ENCODE assay signal across 11 mouse cellular contexts in genomic region chr2:131498219-131498618, GRCm38 (mm10). TPM values are rescaled to one million over a fixed set of nuclear protein-coding genes. Genes with fewer than 3 reads are reported as not detected.
DNase-seq lines count a peak whose midpoint lies in the region; ATAC-seq lines count a peak whose summit lies in the region.
"Had no signal": no experiment of that assay in that cellular context is flagged by ENCODE, and none has a peak within 500 bp of the region (broad histone marks: within the 10 kb centered on the region; RNA-seq: fewer than 3 reads in every experiment).

No protein-coding gene starts in this region.

- DNase-seq in kidney, postnatal 10 days, result peak; percentile 49
- DNase-seq in right cerebral cortex, postnatal 10 days (ENCODE audit: low spot score in 2 of 2), result peak; percentile 73 to 76
- DNase-seq in right cerebral cortex, adult 2 months (ENCODE audit: low spot score in 2 of 2), result no peak
- no peak for DNase-seq in urinary bladder, postnatal 36 days (ENCODE audit: low spot score in 2 of 2)
- no peak for DNase-seq in right cerebral cortex, postnatal 4 days
- DNase-seq: kidney, postnatal 25 days had no signal

- no peak overlapping the region for H3K27ac ChIP-seq in kidney, embryonic 16.5 days (ENCODE audit: low read length)
- 0 out of 2 replicates have a peak overlapping the region, but pooled peaks have one; percentile 9 for H3K27ac ChIP-seq in heart, embryonic 16.5 days (ENCODE audit: low read length)
- H3K27ac ChIP-seq in midbrain, embryonic 13.5 days, result no peak overlapping the region
- H3K27ac ChIP-seq: hindbrain, embryonic 13.5 days had no signal

- H3K4me3 ChIP-seq in kidney, embryonic 16.5 days (ENCODE audit: low read length), result no peak overlapping the region
- no peak overlapping the region for H3K4me3 ChIP-seq in heart, embryonic 16.5 days (ENCODE audit: low read length)
- no peak overlapping the region for H3K4me3 ChIP-seq in midbrain, embryonic 13.5 days (replicated peaks)
- H3K4me3 ChIP-seq: hindbrain, embryonic 13.5 days had no signal

- H3K27me3 ChIP-seq in kidney, embryonic 16.5 days (ENCODE audit: insufficient read depth, low read length), result no peaks in the 10 kb centered on the region
- peaks cover 2% of the 10 kb centered on the region; the same call in 1 of the 2 replicates for H3K27me3 ChIP-seq in heart, embryonic 16.5 days (ENCODE audit: control insufficient read depth, insufficient read depth, low read length)
- H3K27me3 ChIP-seq in midbrain, embryonic 13.5 days, result no peaks in the 10 kb centered on the region
- H3K27me3 ChIP-seq: hindbrain, embryonic 13.5 days had no signal

- H3K9ac ChIP-seq in kidney, embryonic 16.5 days (replicated peaks; ENCODE audit: low read length), result no peak overlapping the region
- H3K9ac ChIP-seq in heart, embryonic 16.5 days (ENCODE audit: low read length), result no peak overlapping the region
- no peak overlapping the region for H3K9ac ChIP-seq in midbrain, embryonic 13.5 days (replicated peaks)
- H3K9ac ChIP-seq: hindbrain, embryonic 13.5 days had no signal

- no peak for ATAC-seq in kidney, embryonic 16.5 days (ENCODE audit: low FRiP score, low TSS enrichment)
- ATAC-seq in heart, embryonic 16.5 days (replicated peaks; ENCODE audit: extremely low read depth, insufficient read depth, low FRiP score), result no peak
- no peak for ATAC-seq in midbrain, embryonic 13.5 days
- ATAC-seq: forebrain, embryonic 16.5 days had no signal

- no peaks in the 10 kb centered on the region for H3K9me3 ChIP-seq in kidney, embryonic 16.5 days (ENCODE audit: low read length)
- H3K9me3 ChIP-seq in heart, embryonic 16.5 days (replicated peaks; ENCODE audit: control insufficient read depth, low read length), result no peaks in the 10 kb centered on the region
- H3K9me3 ChIP-seq in midbrain, embryonic 13.5 days, result no peaks in the 10 kb centered on the region
- H3K9me3 ChIP-seq: hindbrain, embryonic 13.5 days had no signal

- WGBS in kidney, embryonic 16.5 days, result 58% methylated on average over 7 of the region's 7 CpGs
- WGBS in heart, embryonic 16.5 days, result 56% methylated on average over 7 of the region's 7 CpGs
- 81% methylated on average over 7 of the region's 7 CpGs for WGBS in midbrain, embryonic 13.5 days

- H3K4me1 ChIP-seq in kidney, embryonic 16.5 days (ENCODE audit: insufficient read depth, low read length), result peaks cover 5% of the 10 kb centered on the region
- H3K4me1 ChIP-seq in heart, embryonic 16.5 days (ENCODE audit: control insufficient read depth, insufficient read depth, low read length), result peaks cover 15% of the 10 kb centered on the region
- peaks cover 38% of the 10 kb centered on the region for H3K4me1 ChIP-seq in midbrain, embryonic 13.5 days (replicated peaks)

- H3K4me2 ChIP-seq in kidney, embryonic 16.5 days (replicated peaks; ENCODE audit: low read depth, low read length), result no peak overlapping the region
- H3K4me2 ChIP-seq in heart, embryonic 16.5 days (ENCODE audit: low read depth, low read length), result no peak overlapping the region
- H3K4me2 ChIP-seq in midbrain, embryonic 13.5 days (replicated peaks), result no peak overlapping the region
- H3K4me2 ChIP-seq: hindbrain, embryonic 13.5 days had no signal

- H3K36me3 ChIP-seq in kidney, embryonic 16.5 days (ENCODE audit: insufficient read depth, low read length), result no peaks in the 10 kb centered on the region
- no peaks in the 10 kb centered on the region for H3K36me3 ChIP-seq in heart, embryonic 16.5 days (ENCODE audit: control insufficient read depth, insufficient read depth)
- no peaks in the 10 kb centered on the region for H3K36me3 ChIP-seq in midbrain, embryonic 13.5 days
- H3K36me3 ChIP-seq: hindbrain, embryonic 13.5 days had no signal

RNA-seq across cellular contexts. Expression of gene Smox, which starts 6.9 kb away (rescaled TPM):
- 39.1 and 39.7 TPM in 2 replicates for polyA plus RNA-seq in kidney, embryonic 16.5 days (2015; fragmentation: Nextera tagmentation; extraction: Ambion mirVana)
- polyA plus RNA-seq in heart, embryonic 16.5 days (2015; fragmentation: Nextera tagmentation; extraction: Ambion mirVana), result 31.9 and 32.7 TPM in 2 replicates
- 45.5 and 46.5 TPM in 2 replicates for polyA plus RNA-seq in midbrain, embryonic 13.5 days (2015; fragmentation: Nextera tagmentation; extraction: Ambion mirVana)

Comparison
In these comparisons a context has a peak if more than half of its experiments do, and no peak if none do; other contexts are left out.
1. DNase-seq: peak in kidney, postnatal 10 days (single experiment) and right cerebral cortex, postnatal 10 days (2 of 2); none in right cerebral cortex, adult 2 months (0 of 2), urinary bladder, postnatal 36 days (0 of 2) and right cerebral cortex, postnatal 4 days (single experiment).